24 mouse cellular contexts compared by ENCODE assay signal in the genomic region with DNA sequence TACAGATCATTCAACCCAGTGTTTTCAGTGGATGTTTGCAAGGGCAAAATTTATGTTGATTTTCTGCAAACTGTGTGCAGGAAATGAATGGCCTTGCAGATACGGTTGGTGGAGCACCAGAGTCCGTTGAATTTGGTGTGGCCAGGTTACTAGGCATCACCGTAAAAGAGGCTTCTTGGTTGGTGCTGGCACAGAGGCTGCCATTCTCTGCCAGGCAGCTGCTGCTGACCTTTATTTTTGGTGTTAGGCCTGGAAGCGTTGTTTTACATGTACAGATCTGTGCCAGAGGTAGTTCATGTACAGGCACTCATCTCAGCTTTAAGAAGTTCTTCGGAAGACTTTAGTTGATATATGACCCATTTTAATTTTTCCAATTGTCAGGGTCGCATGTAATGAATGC. TPM values are rescaled to one million over a fixed set of nuclear protein-coding genes. Genes with fewer than 3 reads are reported as not detected.
DNase-seq lines count a peak whose midpoint lies in the region; ATAC-seq lines count a peak whose summit lies in the region.
"Had no signal": no experiment of that assay in that cellular context is flagged by ENCODE, and none has a peak within 500 bp of the region (broad histone marks: within the 10 kb centered on the region; RNA-seq: fewer than 3 reads in every experiment).

No protein-coding gene starts in this region.

- H3K9ac ChIP-seq in intestine, embryonic 15.5 days: no peak overlapping the region
- H3K9ac ChIP-seq: embryonic facial prominence, embryonic 13.5 days; forebrain, embryonic 12.5 days; forebrain, embryonic 15.5 days; hindbrain, embryonic 12.5 days had no signal

- no peak overlapping the region for H3K4me3 ChIP-seq in intestine, embryonic 15.5 days (replicated peaks)
- H3K4me3 ChIP-seq: embryonic facial prominence, embryonic 10.5 days; embryonic facial prominence, embryonic 13.5 days; erythroblast, embryonic 14.5 days; forebrain, embryonic 12.5 days; forebrain, embryonic 15.5 days; hindbrain, embryonic 12.5 days had no signal

- no peaks in the 10 kb centered on the region; the same call in 1 of the 2 replicates for H3K36me3 ChIP-seq in intestine, embryonic 15.5 days

- no peak overlapping the region for H3K27ac ChIP-seq in intestine, embryonic 15.5 days
- H3K27ac ChIP-seq: embryonic facial prominence, embryonic 10.5 days; embryonic facial prominence, embryonic 13.5 days; forebrain, embryonic 12.5 days; forebrain, embryonic 15.5 days; hindbrain, embryonic 12.5 days had no signal

- H3K27me3 ChIP-seq in intestine, embryonic 15.5 days (replicated peaks): no peaks in the 10 kb centered on the region
- H3K27me3 ChIP-seq: embryonic facial prominence, embryonic 13.5 days; forebrain, embryonic 12.5 days; forebrain, embryonic 15.5 days; hindbrain, embryonic 12.5 days; Patski had no signal

- WGBS in intestine, embryonic 15.5 days: 89% methylated on average over 6 of the region's 6 CpGs

- H3K4me1 ChIP-seq in intestine, embryonic 15.5 days (replicated peaks): no peaks in the 10 kb centered on the region
- H3K4me1 ChIP-seq: embryonic facial prominence, embryonic 10.5 days; embryonic facial prominence, embryonic 13.5 days; forebrain, embryonic 12.5 days; forebrain, embryonic 15.5 days had no signal

- H3K4me2 ChIP-seq in intestine, embryonic 15.5 days (replicated peaks): no peak overlapping the region
- H3K4me2 ChIP-seq: embryonic facial prominence, embryonic 13.5 days; forebrain, embryonic 12.5 days; forebrain, embryonic 15.5 days; heart, embryonic 11.5 days; hindbrain, embryonic 12.5 days had no signal

- intact Hi-C loops in gastrocnemius, postnatal 36 days (cut with DNase I): no loop called here

- peak; percentile 71 for DNase-seq in gastrocnemius, adult 18-20 months (ENCODE audit: low spot score)
- DNase-seq in gastrocnemius, postnatal 4 days (ENCODE audit: low spot score in 2 of 2): no peak
- peak; percentile 53 for DNase-seq in gastrocnemius, postnatal 10 days
- peak; percentile 24 to 37 for DNase-seq in gastrocnemius, postnatal 36 days
- no peak for DNase-seq in cerebellum, adult 18-20 months
- DNase-seq: adrenal gland, postnatal 10 days; adrenal gland, postnatal 36 days; cerebellum, adult 8-10 months; cerebellum, postnatal 10 days; cerebellum, postnatal 36 days; embryo, embryonic 11 days; heart, adult 11 months; kidney, adult 2 months had no signal

- H3K9me3 ChIP-seq in intestine, embryonic 15.5 days: no peaks in the 10 kb centered on the region
- H3K9me3 ChIP-seq: embryonic facial prominence, embryonic 10.5 days; embryonic facial prominence, embryonic 13.5 days; forebrain, embryonic 12.5 days; forebrain, embryonic 15.5 days; hindbrain, embryonic 12.5 days had no signal

- ATAC-seq in intestine, embryonic 15.5 days: no peak
- ATAC-seq: forebrain, embryonic 15.5 days; hindbrain, embryonic 16.5 days; intestine, embryonic 16.5 days; Patski had no signal

RNA-seq across cellular contexts. Expression of gene Tyw1, which starts 48.2 kb away (rescaled TPM):
- total RNA-seq in gastrocnemius, adult 18-20 months (2021): 10 to 100 TPM in 1 of 2 experiments, 1 to 10 TPM in 1; 10.0 to 11.1 TPM
- 10 to 100 TPM; 13.1 to 14.6 TPM for total RNA-seq in gastrocnemius, postnatal 4 days (2021)
- total RNA-seq in gastrocnemius, postnatal 10 days (2021): 1 to 10 TPM; 9.1 to 9.3 TPM
- total RNA-seq in gastrocnemius, postnatal 36 days (2021): 10 to 100 TPM in 1 of 2 experiments, 1 to 10 TPM in 1; 9.6 to 10.3 TPM
- 23.5 and 24.0 TPM in 2 replicates for polyA plus RNA-seq in intestine, embryonic 15.5 days (2015; fragmentation: Nextera tagmentation; extraction: Ambion mirVana)

RNA-seq across cellular contexts. Expression of gene Sbds, which starts 48.3 kb away (rescaled TPM):
- 10 to 100 TPM; 30.3 to 37.7 TPM for total RNA-seq in gastrocnemius, adult 18-20 months (2021)
- total RNA-seq in gastrocnemius, postnatal 4 days (2021): 10 to 100 TPM; 33.7 to 40.2 TPM
- 10 to 100 TPM; 25.8 to 31.6 TPM for total RNA-seq in gastrocnemius, postnatal 10 days (2021)
- 10 to 100 TPM; 24.1 to 24.6 TPM for total RNA-seq in gastrocnemius, postnatal 36 days (2021)
- polyA plus RNA-seq in intestine, embryonic 15.5 days (2015; fragmentation: Nextera tagmentation; extraction: Ambion mirVana): 75.0 and 75.9 TPM in 2 replicates

Comparison
In these comparisons a context has a peak if more than half of its experiments do, and no peak if none do; other contexts are left out.
1. DNase-seq: peak in gastrocnemius, adult 18-20 months (single experiment), gastrocnemius, postnatal 10 days (single experiment) and gastrocnemius, postnatal 36 days (2 of 2); none in gastrocnemius, postnatal 4 days (0 of 2) and cerebellum, adult 18-20 months (0 of 2).